Mouse (Mus musculus): Measurements from ENCODE around the gene Tnfrsf12a.

DNA sequence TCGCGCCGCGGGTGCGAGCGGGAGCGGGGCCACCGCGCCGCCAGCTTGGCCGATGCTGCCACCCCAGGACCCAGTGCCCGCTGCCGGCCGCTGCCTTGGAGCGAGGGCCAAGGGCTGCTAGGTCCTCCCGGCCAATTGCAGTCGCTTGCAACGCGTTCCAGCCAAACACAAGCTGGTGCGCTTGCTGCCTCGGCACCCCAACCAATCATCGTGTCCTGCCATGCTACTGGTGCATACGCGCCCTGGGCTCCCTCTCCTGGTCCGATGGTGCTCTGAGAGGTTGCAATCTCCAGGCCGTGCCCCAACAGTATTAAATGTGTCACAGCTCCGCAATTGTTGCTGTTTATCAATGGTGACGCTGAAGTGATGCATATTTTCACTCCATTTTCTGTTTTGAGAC lies 22.8 kb upstream of the Tnfrsf12a start:
- peak; percentile 69 for TF ChIP-seq CTCF (IDR thresholded peaks at IDR 0.05; ENCODE audit: insufficient read depth, low read length)
- TF ChIP-seq POLR2A (IDR thresholded peaks at IDR 0.05; ENCODE audit: borderline replicate concordance, extremely low read depth, low read depth, low read length): no peak

All from lung, adult 2 months (tissue).